Mouse (Mus musculus) megakaryocyte, embryonic 14.5 days (primary cell): ENCODE measurements around the gene Bcar3.

Experiments
- FLI1 ChIP-seq: IDR thresholded peaks from 2 replicates; pipeline ENCODE4 v1.6.1; 2012; ENCODE audit warnings: low read length, inconsistent platforms, mixed read lengths
- GATA1 ChIP-seq: IDR thresholded peaks from 3 replicates; pipeline ENCODE4 v1.6.1; 2012; ENCODE audit warnings: mixed read lengths, low read length, inconsistent platforms, borderline replicate concordance

DNA sequence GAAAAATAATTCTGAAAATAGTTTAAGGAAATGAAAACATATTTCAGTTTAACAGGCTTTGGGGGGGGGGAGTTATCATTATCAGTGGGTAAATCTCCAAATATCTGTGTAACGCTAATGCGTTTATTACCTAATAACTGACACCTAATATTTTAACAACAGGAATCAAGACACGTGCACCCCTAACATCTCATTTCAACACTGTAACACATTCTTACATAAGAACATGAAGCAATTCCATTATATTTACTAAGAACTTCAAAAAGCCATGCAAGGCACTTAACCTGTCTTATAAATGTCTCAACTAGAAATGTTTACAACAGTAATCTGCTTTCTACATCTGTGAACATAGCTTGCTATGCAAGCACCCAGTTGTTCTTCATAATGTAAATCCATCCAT, 257.2 kb downstream of the Bcar3 start:
- TF ChIP-seq GATA1 (no peak), FLI1 (no peak)
